Mouse (Mus musculus): Measurements from ENCODE around the gene Cct8l1. TPM values are rescaled to one million over a fixed set of nuclear protein-coding genes. Genes with fewer than 3 reads are reported as not detected.

Cct8l1 gene
- polyA plus RNA-seq (2017; shearing (Covaris generic)): 0.14 TPM

GRCm38 (mm10) chr5:25515767-25516166 lies at the start of gene Cct8l1:
TSS of gene Cct8l1 (plus strand) at chr5:25516067.

DNA sequence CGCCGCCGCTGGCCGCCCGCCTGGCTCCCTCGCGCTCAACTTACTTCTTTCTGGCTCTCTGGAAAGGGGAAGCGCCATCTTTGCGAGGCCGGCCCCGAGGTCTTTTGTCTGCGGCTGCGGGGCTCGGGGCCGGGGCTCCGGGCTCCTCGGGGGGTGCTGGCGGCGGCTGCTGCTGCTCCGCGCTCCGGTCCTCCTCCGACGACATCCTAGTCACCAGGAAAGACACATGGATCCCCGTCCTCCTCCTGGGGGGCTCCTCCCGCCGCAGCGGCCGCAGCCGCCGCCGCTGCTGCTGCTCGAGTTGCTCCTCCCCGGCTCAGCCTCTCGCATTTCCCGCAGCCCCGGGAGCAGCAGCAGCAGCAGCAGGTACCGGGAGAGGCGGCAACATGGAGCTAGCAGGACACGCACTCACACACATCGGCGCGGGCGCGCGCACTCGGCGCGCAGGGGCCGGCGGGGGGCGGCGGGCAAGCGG lies 17.5 kb upstream of the Cct8l1 start, which contains the start of gene Kmt2c:
Gene Kmt2c (minus strand): TSS at position 438 of the 475 bp plus-strand sequence.

Other genes starting within 250 kb of the Cct8l1 start
- gene Kmt2c, start 17.3 kb upstream of the Cct8l1 start, polyA plus RNA-seq (2017; shearing (Covaris generic)): 42.2 TPM
- gene Xrcc2, start 189.8 kb downstream of the Cct8l1 start, polyA plus RNA-seq (2017; shearing (Covaris generic)): 6.6 TPM
- 1.7 TPM for gene Actr3b, start 243.9 kb downstream of the Cct8l1 start, polyA plus RNA-seq (2017; shearing (Covaris generic))